ENCODE assay signal across 7 mouse cellular contexts in genomic region chr14:52304644-52305271, GRCm38 (mm10). TPM values are rescaled to one million over a fixed set of nuclear protein-coding genes. Genes with fewer than 3 reads are reported as not detected.
DNase-seq lines count a peak whose midpoint lies in the region; ATAC-seq lines count a peak whose summit lies in the region.

TSS of gene Mettl3 (minus strand) at chr14:52305128.

- peak within 1 kb of the TSS; percentile 63 for H3K4me3 ChIP-seq in intestine, embryonic 15.5 days (replicated peaks)
- H3K4me3 ChIP-seq in midbrain, embryonic 10.5 days = peak within 1 kb of the TSS; percentile 83

- peak; percentile 98 for ATAC-seq in intestine, embryonic 15.5 days

- H3K27ac ChIP-seq in intestine, embryonic 15.5 days = peak within 1 kb of the TSS; percentile 92
- H3K27ac ChIP-seq in midbrain, embryonic 10.5 days (replicated peaks) = peak within 1 kb of the TSS; percentile 93

- H3K4me2 ChIP-seq in intestine, embryonic 15.5 days (replicated peaks) = peak within 1 kb of the TSS; percentile 61

- WGBS in intestine, embryonic 15.5 days = under 1% methylated on average over 46 of the region's 46 CpGs
- under 1% methylated on average over 46 of the region's 46 CpGs for WGBS in midbrain, embryonic 10.5 days

- H3K9me3 ChIP-seq in intestine, embryonic 15.5 days = no peaks in the 10 kb centered on the region
- H3K9me3 ChIP-seq in midbrain, embryonic 10.5 days (replicated peaks) = no peaks in the 10 kb centered on the region

- 0 out of 2 replicates have a peak, but pooled peaks cover 2% of the 10 kb centered on the region for H3K4me1 ChIP-seq in intestine, embryonic 15.5 days (replicated peaks)
- H3K4me1 ChIP-seq in midbrain, embryonic 10.5 days = peaks cover 9% of the 10 kb centered on the region

- DNase-seq in adrenal gland, adult 2 months = peak; percentile 92
- DNase-seq in embryo, embryonic 11.5 days (ENCODE audit: low read depth, low spot score) = peak; percentile 87
- DNase-seq in gastrocnemius, postnatal 36 days = peak; percentile 88 to 90
- DNase-seq in left cerebral cortex, postnatal 25 days (ENCODE audit: low spot score in 2 of 2) = peak; percentile 93 to 97
- peak; percentile 93 for DNase-seq in midbrain, embryonic 10.5 days (ENCODE audit: low spot score)
- DNase-seq in right cerebral cortex, postnatal 4 days = peak; percentile 87

- H3K27me3 ChIP-seq in intestine, embryonic 15.5 days (replicated peaks) = no peaks in the 10 kb centered on the region
- no peaks in the 10 kb centered on the region for H3K27me3 ChIP-seq in midbrain, embryonic 10.5 days (ENCODE audit: low read depth, poor library complexity, severe bottlenecking)

- peak within 1 kb of the TSS; percentile 62 for H3K9ac ChIP-seq in intestine, embryonic 15.5 days

- intact Hi-C loops in gastrocnemius, postnatal 36 days (cut with DNase I) = no loop called here
- intact Hi-C loops in left cerebral cortex, postnatal 25 days (cut with DNase I) = loop anchor here (1.0 to 2.0 kb wide), 2 partner anchors 25 to 34 kb away; partner anchors contain the start of genes Rab2b and Tox4

- H3K36me3 ChIP-seq in intestine, embryonic 15.5 days = peaks cover 7% of the 10 kb centered on the region
- peaks cover 29% of the 10 kb centered on the region for H3K36me3 ChIP-seq in midbrain, embryonic 10.5 days

RNA-seq across cellular contexts. Expression of gene Mettl3, which starts in this region (rescaled TPM):
- 10 to 100 TPM; 37.1 to 55.0 TPM for total RNA-seq in adrenal gland, adult 2 months (2021)
- 22.4 and 24.5 TPM in 2 replicates for polyA plus RNA-seq in adrenal gland, adult 2 months (2012; rRNA removed)
- 10 to 100 TPM; 11.4 to 14.2 TPM for total RNA-seq in gastrocnemius, postnatal 36 days (2021)
- polyA plus RNA-seq in intestine, embryonic 15.5 days (2015; fragmentation: Nextera tagmentation; extraction: Ambion mirVana) = 37.6 and 41.1 TPM in 2 replicates
- total RNA-seq in left cerebral cortex, postnatal 25 days (2021) = 10 to 100 TPM; 39.8 to 41.5 TPM
- 60.5 and 63.8 TPM in 2 replicates for polyA plus RNA-seq in midbrain, embryonic 10.5 days (2016; fragmentation: Nextera tagmentation; extraction: Ambion mirVana)

Comparison
In these comparisons a context has a peak if more than half of its experiments do, and no peak if none do; other contexts are left out.
1. Peak in every context shown above with its lines: DNase-seq, ATAC-seq, H3K4me3 ChIP-seq and H3K27ac ChIP-seq.